Mouse (Mus musculus) retina, adult 2 months (tissue): ENCODE data around the gene Hspd1.
"Not testable (repeated sequence)": the region's sequence is repeated elsewhere in the genome, so short reads cannot be mapped to it uniquely, and the experiment has no call there.

Experiments used
- DNase-seq: peaks from one replicate; pipeline ENCODE4 v3.0.0-alpha.2; 2012; ENCODE audit warnings: low read depth, low spot score

The Hspd1 gene

GRCm38 (mm10) chr1:55087401-55087904 is 590 bp downstream of the Hspd1 start:
- peak; percentile 49 for DNase-seq

- no peak for DNase-seq
Observed at GRCm38 (mm10) chr1:55086868-55087400, 1.1 kb downstream of the Hspd1 start.

GRCm38 (mm10) chr1:55085781-55086366 is 2.2 kb downstream of the Hspd1 start:
- no peak for DNase-seq

- no peak for DNase-seq
Observed at GRCm38 (mm10) chr1:55082106-55082505, 5.9 kb downstream of the Hspd1 start.

GRCm38 (mm10) chr1:55079677-55080076 is 8.4 kb downstream of the Hspd1 start:
- no peak for DNase-seq

- DNase-seq = no peak
Observed at GRCm38 (mm10) chr1:55076849-55077516, 11.1 kb downstream of the Hspd1 start.

- DNase-seq = no peak
Observed at GRCm38 (mm10) chr1:55076395-55076743, 11.7 kb downstream of the Hspd1 start.

- DNase-seq = no peak
Observed at GRCm38 (mm10) chr1:55075652-55076394, 12.2 kb downstream of the Hspd1 start.

- DNase-seq = no peak
Observed at GRCm38 (mm10) chr1:55074757-55075156, 13.3 kb downstream of the Hspd1 start.

GRCm38 (mm10) chr1:55072328-55072727 is 15.7 kb downstream of the Hspd1 start:
- DNase-seq = not testable (repeated sequence)

GRCm38 (mm10) chr1:55061772-55062171 is 26.3 kb downstream of the Hspd1 start:
- DNase-seq = no peak

- no peak for DNase-seq
Observed at GRCm38 (mm10) chr1:55061099-55061498, 26.9 kb downstream of the Hspd1 start.

- not testable (repeated sequence) for DNase-seq
Observed at GRCm38 (mm10) chr1:55058383-55058782, 29.7 kb downstream of the Hspd1 start.

GRCm38 (mm10) chr1:55055322-55056115 is 32.5 kb downstream of the Hspd1 start:
- DNase-seq = no peak

GRCm38 (mm10) chr1:55053596-55053995 is 34.4 kb downstream of the Hspd1 start:
- DNase-seq = no peak

- DNase-seq = peak; percentile 8
Observed at GRCm38 (mm10) chr1:55053005-55053404, 35.0 kb downstream of the Hspd1 start.

GRCm38 (mm10) chr1:55052355-55052953 is 35.6 kb downstream of the Hspd1 start, which contains the start of gene Coq10b:
Coq10b (plus strand) TSS chr1:55052770.
- peak; percentile 97 for DNase-seq

- no peak for DNase-seq
Observed at GRCm38 (mm10) chr1:55051671-55052070, 36.4 kb downstream of the Hspd1 start.

- DNase-seq = no peak
Observed at GRCm38 (mm10) chr1:55048841-55049587, 39.0 kb downstream of the Hspd1 start.

- no peak for DNase-seq
Observed at GRCm38 (mm10) chr1:55043164-55043563, 44.9 kb downstream of the Hspd1 start.
